Mouse (Mus musculus) C2C12 (cell line): ENCODE measurements at regions not wholly inside any gene's neighbourhood (a gene's known extent, or its start where the extent isn't known, plus 50 kb on each side); places are given as distances from the start of the nearest gene placed in this dataset.

Source experiments
- CEBPB ChIP-seq: IDR thresholded peaks from one replicate; pipeline ENCODE4 v1.6.1; 2011; ENCODE audit warnings: low read depth, mild to moderate bottlenecking, control low read depth, moderate library complexity
- CTCF ChIP-seq: IDR thresholded peaks from one replicate; pipeline ENCODE4 v1.5.1; 2011; ENCODE audit not compliant: control insufficient read depth, insufficient read depth, insufficient read length
- USF1 ChIP-seq: IDR thresholded peaks from one replicate; pipeline ENCODE4 v1.6.1; 2011; ENCODE audit warnings: low read depth, mild to moderate bottlenecking, control low read depth, moderate library complexity

- TF ChIP-seq CTCF = no peak
- TF ChIP-seq CEBPB = no peak
- TF ChIP-seq USF1 = no peak
Observed at GRCm38 (mm10) chr9:71417248-71417647, 68.5 kb downstream of the Polr2m start.
